Mouse (Mus musculus) limb, embryonic 14.5 days (tissue): Measurements from ENCODE around the gene Mrpl51. TPM values are rescaled to one million over a fixed set of nuclear protein-coding genes. Genes with fewer than 3 reads are reported as not detected.

ENCODE experiments used
- ATAC-seq: fragments of 200-750 bp; cut with Nextera tagmentation; 2 replicates; pipeline ENCODE4 v1.8.0; 2017; ENCODE audit warnings: low read depth, moderate number of reproducible peaks, moderate TSS enrichment; ENCODE audit not compliant: low FRiP score
- DNase-seq: peaks from one replicate; pipeline ENCODE4 v3.0.0-alpha.2; 2015; ENCODE audit warnings: low spot score
- H3K27ac ChIP-seq: fragments of 300-500 bp; sonication (generic); replicated peaks from 2 replicates; pipeline ENCODE4 v1.5.1; 2014; ENCODE audit warnings: low read depth, mild to moderate bottlenecking, low read length, moderate library complexity, mixed read lengths
- H3K27me3 ChIP-seq: fragments of 300-500 bp; sonication (generic); 2 replicates; pipeline ENCODE4 v1.6.1; 2014; ENCODE audit warnings: low read length, mixed read lengths; ENCODE audit not compliant: control insufficient read depth, insufficient read depth
- H3K36me3 ChIP-seq: fragments of 300-500 bp; sonication (generic); 2 replicates; pipeline ENCODE4 v1.6.1; 2014; ENCODE audit warnings: mild to moderate bottlenecking, low read length, moderate library complexity, mixed read lengths; ENCODE audit not compliant: control insufficient read depth, insufficient read depth
- H3K4me1 ChIP-seq: fragments of 300-500 bp; sonication (generic); 2 replicates; pipeline ENCODE4 v1.6.1; 2014; ENCODE audit warnings: antibody characterized with exemption, low read length, mixed read lengths; ENCODE audit not compliant: control insufficient read depth, insufficient read depth
- H3K4me2 ChIP-seq: fragments of 300-500 bp; sonication (generic); replicated peaks from 2 replicates; pipeline ENCODE4 v1.6.1; 2014; ENCODE audit warnings: low read depth, mild to moderate bottlenecking, low read length, moderate library complexity; ENCODE audit not compliant: severe bottlenecking
- H3K4me3 ChIP-seq: fragments of 300-500 bp; sonication (generic); replicated peaks from 2 replicates; pipeline ENCODE4 v1.5.1; 2014; ENCODE audit warnings: low read length
- H3K9ac ChIP-seq: fragments of 300-500 bp; sonication (generic); 2 replicates; pipeline ENCODE4 v1.6.1; 2014; ENCODE audit warnings: mild to moderate bottlenecking, low read depth, low read length, moderate library complexity; ENCODE audit not compliant: severe bottlenecking
- H3K9me3 ChIP-seq: fragments of 300-500 bp; sonication (generic); 2 replicates; pipeline ENCODE4 v1.6.1; 2016; ENCODE audit warnings: low read length; ENCODE audit not compliant: control insufficient read depth
- POLR2A ChIP-seq: fragments of 200-500 bp; IDR thresholded peaks from 2 replicates; pipeline ENCODE4 v1.8.0; 2012; ENCODE audit warnings: inconsistent platforms, mild to moderate bottlenecking, moderate library complexity, borderline replicate concordance; ENCODE audit not compliant: insufficient read depth, insufficient read length; ENCODE audit errors: extremely low read depth
- WGBS: fragments of 180-500 bp; shearing (Covaris S2); extraction: QIAGEN DNeasy Blood & Tissue Kit; methylation state at CpG from one replicate; pipeline ENCODE4 v1.1.7; 2014; 5-methylcytosine and 5-hydroxymethylcytosine counted together
- polyA plus RNA-seq, 2 experiments: library from polyadenylated mRNA; depleted of rRNA in 1 of 2; stranded (reverse) in 1 of 2; unstranded in 1 of 2; fragments of >200 nt; fragmentation: Nextera tagmentation in 1 of 2; extraction: Ambion mirVana in 1 of 2; gene quantifications; 2 replicates each; pipeline versions ENCODE4 v1.2.1 to v1.2.3; 2012 to 2014

Gene Mrpl51
- polyA plus RNA-seq, 2 experiments, result 75.0 to 189 TPM

DNA sequence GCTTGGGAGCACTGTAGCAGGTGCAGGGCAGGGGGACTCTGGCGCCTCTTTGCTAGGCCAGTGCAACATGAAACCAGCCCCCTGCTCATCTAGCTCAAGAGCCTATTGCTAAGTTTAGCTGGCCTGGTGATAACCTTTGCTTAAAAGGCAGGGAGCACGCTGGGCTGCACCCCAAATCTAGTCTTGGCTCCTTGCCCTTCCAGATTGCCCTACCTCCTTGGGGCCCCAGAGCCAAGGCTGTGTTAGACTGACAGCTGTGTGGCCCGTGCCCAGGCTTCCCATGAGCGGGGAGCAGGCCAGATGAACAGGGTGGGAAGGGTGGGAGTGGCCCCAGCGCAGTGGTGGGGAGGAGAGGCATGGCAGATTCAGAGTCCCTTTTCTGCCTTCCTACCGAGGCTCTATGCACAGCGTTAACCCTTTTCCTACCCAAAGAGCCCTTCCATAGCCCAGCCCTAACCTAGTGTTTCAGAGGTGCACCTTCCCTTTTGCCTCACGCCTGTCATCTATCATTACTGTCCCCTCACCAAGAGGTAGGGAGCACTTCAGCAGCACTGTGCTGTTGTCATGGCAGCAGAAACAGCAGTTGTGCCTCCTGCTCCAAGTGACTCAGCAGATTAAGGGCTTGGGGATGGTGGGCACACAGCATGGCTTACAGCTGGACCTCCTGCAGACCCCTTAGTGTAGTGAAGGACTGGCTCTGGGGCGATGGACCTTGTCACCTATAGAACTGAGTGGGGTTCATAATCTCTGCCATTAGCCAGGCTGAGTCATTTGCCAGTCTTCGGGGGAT, 24.5 kb upstream of the Mrpl51 start:
- Histone ChIP-seq H3K36me3 (peaks cover 73% of the 10 kb centered on the region), H3K9me3 (no peaks in the 10 kb centered on the region), H3K4me1 (peaks cover 28% of the 10 kb centered on the region), H3K4me2 (peak overlapping the region; percentile 91), H3K9ac (peak overlapping the region; percentile 96), H3K27me3 (no peaks in the 10 kb centered on the region), H3K27ac (peak overlapping the region; percentile 88), H3K4me3 (peak overlapping the region; percentile 96)
- WGBS, result 21% methylated on average over 10 of the region's 10 CpGs
- TF ChIP-seq POLR2A, result no peak
- DNase-seq (peak; percentile 49), ATAC-seq (peak; percentile 27)

GRCm38 (mm10) chr6:125168086-125168485, 23.5 kb upstream of the Mrpl51 start:
- WGBS, result 90% methylated on average over 14 of the region's 14 CpGs
- ATAC-seq (no peak), DNase-seq (no peak)
- no peak overlapping the region for H3K9ac ChIP-seq
- no peak overlapping the region for H3K27ac ChIP-seq
- peaks cover 77% of the 10 kb centered on the region for H3K36me3 ChIP-seq
- H3K9me3 ChIP-seq, result no peaks in the 10 kb centered on the region
- H3K4me2 ChIP-seq, result no peak overlapping the region
- no peak for TF ChIP-seq POLR2A
- no peak overlapping the region for H3K4me3 ChIP-seq
- no peaks in the 10 kb centered on the region for H3K27me3 ChIP-seq
- H3K4me1 ChIP-seq, result peaks cover 28% of the 10 kb centered on the region

DNA sequence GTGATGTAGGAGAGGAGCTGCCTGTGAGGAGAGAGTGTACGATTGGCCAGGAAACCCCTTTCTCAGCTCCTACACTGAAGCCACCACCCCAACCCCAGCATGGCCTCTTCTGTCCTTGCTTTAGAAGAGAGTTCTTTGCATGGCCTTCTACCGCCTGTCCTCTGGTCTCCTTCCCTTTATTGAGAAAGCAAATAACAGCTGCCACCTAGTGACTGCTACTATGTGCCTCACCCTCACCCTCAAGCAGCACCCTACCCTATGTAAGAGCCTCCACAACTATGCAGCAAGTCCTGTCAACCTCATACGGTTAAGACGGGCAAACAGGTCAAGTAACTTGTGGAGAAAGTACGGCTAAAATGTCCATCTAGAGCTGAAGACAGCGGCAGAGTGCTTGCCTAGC, 21.4 kb upstream of the Mrpl51 start:
- Histone ChIP-seq H3K9me3 (no peaks in the 10 kb centered on the region), H3K9ac (no peak overlapping the region), H3K36me3 (peaks cover 79% of the 10 kb centered on the region), H3K4me1 (peaks cover 16% of the 10 kb centered on the region), H3K4me2 (no peak overlapping the region), H3K27ac (no peak overlapping the region), H3K4me3 (no peak overlapping the region), H3K27me3 (no peaks in the 10 kb centered on the region)
- no peak for TF ChIP-seq POLR2A
- no peak for ATAC-seq
- WGBS, result 79% methylated on average over 6 of the region's 6 CpGs
- no peak for DNase-seq

DNA sequence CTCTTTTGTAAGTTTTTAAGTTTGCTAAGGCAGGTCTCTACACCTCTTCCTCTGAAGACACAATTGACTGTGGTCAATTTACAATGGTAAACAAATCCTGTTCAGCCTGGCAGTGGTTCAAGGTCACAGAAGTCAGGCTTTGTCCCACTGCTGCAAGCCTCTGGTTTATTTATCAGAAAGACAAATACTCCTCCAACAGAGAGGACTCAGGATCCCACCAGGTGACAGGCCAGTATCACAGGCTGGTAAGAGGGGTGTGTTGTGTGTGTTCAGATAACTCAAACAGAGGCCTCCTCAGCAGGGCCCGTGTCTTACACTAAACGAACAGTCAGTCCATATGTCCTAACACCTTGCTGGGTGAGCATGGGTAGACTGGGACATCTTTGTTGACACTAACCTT, 19.1 kb upstream of the Mrpl51 start:
- no peak for TF ChIP-seq POLR2A
- ATAC-seq (no peak), DNase-seq (no peak)
- H3K27me3 ChIP-seq, result no peaks in the 10 kb centered on the region
- peaks cover 97% of the 10 kb centered on the region for H3K36me3 ChIP-seq
- no peak overlapping the region for H3K9ac ChIP-seq
- H3K27ac ChIP-seq, result no peak overlapping the region
- H3K4me1 ChIP-seq, result peaks cover 3% of the 10 kb centered on the region
- no peak overlapping the region for H3K4me2 ChIP-seq
- H3K4me3 ChIP-seq, result no peak overlapping the region
- 89% methylated on average over 2 of the region's 2 CpGs for WGBS
- no peaks in the 10 kb centered on the region for H3K9me3 ChIP-seq

DNA sequence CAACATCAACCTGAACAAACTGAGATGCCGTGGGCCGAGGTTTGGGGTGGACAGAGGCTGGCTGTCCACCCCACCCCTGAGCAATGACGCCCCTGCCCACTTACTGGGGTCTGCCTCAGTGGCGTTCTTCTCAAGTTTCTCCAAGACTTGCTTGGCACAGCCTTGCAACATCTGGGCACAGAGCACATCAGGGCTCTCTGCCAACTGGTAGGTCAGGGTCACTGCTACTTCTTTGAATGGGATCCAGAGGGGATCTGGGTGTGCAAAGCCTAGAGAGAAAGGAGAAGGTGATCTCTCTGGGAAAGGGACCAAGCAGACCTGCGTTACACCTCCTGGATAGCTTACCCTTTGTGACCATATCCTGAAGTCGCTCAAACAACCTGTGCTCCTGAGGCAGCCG, 18.3 kb upstream of the Mrpl51 start:
- 94% methylated on average over 7 of the region's 7 CpGs for WGBS
- no peak overlapping the region for H3K9ac ChIP-seq
- ATAC-seq, result no peak
- no peaks in the 10 kb centered on the region for H3K27me3 ChIP-seq
- no peak for TF ChIP-seq POLR2A
- no peaks in the 10 kb centered on the region for H3K9me3 ChIP-seq
- H3K4me3 ChIP-seq, result no peak overlapping the region
- no peak overlapping the region for H3K4me2 ChIP-seq
- no peaks in the 10 kb centered on the region for H3K4me1 ChIP-seq
- H3K27ac ChIP-seq, result no peak overlapping the region
- peaks cover 97% of the 10 kb centered on the region for H3K36me3 ChIP-seq
- no peak for DNase-seq
